Mouse (Mus musculus) forebrain, embryonic 15.5 days (tissue): ENCODE data around the gene Tm4sf1. TPM values are rescaled to one million over a fixed set of nuclear protein-coding genes. Genes with fewer than 3 reads are reported as not detected.

ENCODE experiments used
- ATAC-seq: fragments of 200-750 bp; cut with Nextera tagmentation; replicated peaks from 2 replicates; pipeline ENCODE4 v1.8.0; 2017; ENCODE audit warnings: mild to moderate bottlenecking, moderate TSS enrichment, moderate library complexity
- H3K27ac ChIP-seq: fragments of 300-500 bp; sonication (generic); replicated peaks from 2 replicates; pipeline ENCODE4 v1.5.1; 2015; ENCODE audit warnings: mild to moderate bottlenecking, inconsistent platforms
- H3K27me3 ChIP-seq: fragments of 300-500 bp; sonication (generic); 2 replicates; pipeline ENCODE4 v1.6.1; 2015; ENCODE audit warnings: inconsistent platforms
- H3K36me3 ChIP-seq: fragments of 300-500 bp; sonication (generic); 2 replicates; pipeline ENCODE4 v1.6.1; 2015; ENCODE audit warnings: mild to moderate bottlenecking, inconsistent platforms
- H3K4me1 ChIP-seq: fragments of 300-500 bp; sonication (generic); 2 replicates; pipeline ENCODE4 v1.6.1; 2015; ENCODE audit warnings: inconsistent platforms
- H3K4me2 ChIP-seq: fragments of 300-500 bp; sonication (generic); replicated peaks from 2 replicates; pipeline ENCODE4 v1.6.1; 2015; ENCODE audit warnings: mild to moderate bottlenecking, inconsistent platforms
- H3K4me3 ChIP-seq: fragments of 300-500 bp; sonication (generic); 2 replicates; pipeline ENCODE4 v1.5.1; 2015; ENCODE audit warnings: mild to moderate bottlenecking, inconsistent platforms
- H3K9ac ChIP-seq: fragments of 300-500 bp; sonication (generic); replicated peaks from 2 replicates; pipeline ENCODE4 v1.6.1; 2015; ENCODE audit warnings: mild to moderate bottlenecking, inconsistent platforms
- H3K9me3 ChIP-seq: fragments of 300-500 bp; sonication (generic); 2 replicates; pipeline ENCODE4 v1.6.1; 2016; ENCODE audit warnings: inconsistent platforms
- WGBS: fragments of 180-500 bp; shearing (Covaris S2); methylation state at CpG from one replicate; pipeline ENCODE4 v1.1.7; 2015; ENCODE audit warnings: mixed read lengths; 5-methylcytosine and 5-hydroxymethylcytosine counted together
- polyA plus RNA-seq: library from polyadenylated mRNA; unstranded; fragments of >200 nt; fragmentation: Nextera tagmentation; extraction: Ambion mirVana; gene quantifications from 2 replicates; pipeline ENCODE4 v1.2.1, GENCODE M21; 2015

Tm4sf1 gene
- 12.6 and 15.7 TPM in 2 replicates for polyA plus RNA-seq

GRCm38 (mm10) chr3:57301921-57302539, at the start of gene Tm4sf1:
Tm4sf1 (minus strand) TSS chr3:57301988.
- no peak for ATAC-seq
- Histone ChIP-seq H3K4me3 (no peak within 1 kb of the TSS), H3K4me1 (no peaks in the 10 kb centered on the region), H3K4me2 (no peak within 1 kb of the TSS), H3K9ac (no peak within 1 kb of the TSS), H3K9me3 (no peaks in the 10 kb centered on the region), H3K36me3 (no peaks in the 10 kb centered on the region), H3K27ac (no peak within 1 kb of the TSS), H3K27me3 (no peaks in the 10 kb centered on the region)
- 77% methylated on average over 2 of the region's 2 CpGs for whole genome bisulfite sequencing

GRCm38 (mm10) chr3:57344811-57345210, 43.0 kb upstream of the Tm4sf1 start:
- Histone ChIP-seq H3K36me3 (no peaks in the 10 kb centered on the region), H3K4me3 (no peak overlapping the region), H3K27me3 (no peaks in the 10 kb centered on the region), H3K4me2 (no peak overlapping the region), H3K9me3 (no peaks in the 10 kb centered on the region), H3K9ac (no peak overlapping the region), H3K4me1 (peaks cover 3% of the 10 kb centered on the region; the same call in 1 of the 2 replicates), H3K27ac (no peak overlapping the region)
- no peak for ATAC-seq
- WGBS, result 73% methylated on average over 5 of the region's 5 CpGs

GRCm38 (mm10) chr3:57343837-57344607, 42.2 kb upstream of the Tm4sf1 start:
- Histone ChIP-seq H3K4me2 (no peak overlapping the region), H3K36me3 (no peaks in the 10 kb centered on the region), H3K27ac (no peak overlapping the region), H3K4me1 (peaks cover 3% of the 10 kb centered on the region; the same call in 1 of the 2 replicates), H3K9ac (no peak overlapping the region), H3K4me3 (no peak overlapping the region), H3K9me3 (no peaks in the 10 kb centered on the region), H3K27me3 (no peaks in the 10 kb centered on the region)
- WGBS, result 70% methylated on average over 11 of the region's 11 CpGs
- no peak for ATAC-seq

- Histone ChIP-seq H3K4me3 (no peak overlapping the region), H3K36me3 (no peaks in the 10 kb centered on the region), H3K4me1 (peaks cover 3% of the 10 kb centered on the region; the same call in 1 of the 2 replicates), H3K27ac (no peak overlapping the region), H3K4me2 (no peak overlapping the region), H3K27me3 (no peaks in the 10 kb centered on the region), H3K9ac (no peak overlapping the region), H3K9me3 (no peaks in the 10 kb centered on the region)
- ATAC-seq, result no peak
- WGBS, result 90% methylated on average over 4 of the region's 4 CpGs
These were observed 41.2 kb upstream of the Tm4sf1 start for GRCm38 (mm10) chr3:57342976-57343375.

GRCm38 (mm10) chr3:57341321-57341720, 39.5 kb upstream of the Tm4sf1 start:
- no peak for ATAC-seq
- peaks cover 3% of the 10 kb centered on the region; the same call in 1 of the 2 replicates for H3K4me1 ChIP-seq
- 83% methylated on average over 3 of the region's 3 CpGs for WGBS

GRCm38 (mm10) chr3:57335080-57335815, 33.5 kb upstream of the Tm4sf1 start:
- ATAC-seq, result no peak
- 76% methylated on average over 3 of the region's 3 CpGs for WGBS
- no peak overlapping the region for H3K9ac ChIP-seq

More at GRCm38 (mm10) chr3:57341321-57341720, 39.5 kb upstream of the Tm4sf1 start:
- H3K4me3 ChIP-seq, result no peak overlapping the region
- no peaks in the 10 kb centered on the region for H3K9me3 ChIP-seq
- H3K9ac ChIP-seq, result no peak overlapping the region
- H3K4me2 ChIP-seq, result no peak overlapping the region
- no peak overlapping the region for H3K27ac ChIP-seq
- no peaks in the 10 kb centered on the region for H3K27me3 ChIP-seq
- H3K36me3 ChIP-seq, result no peaks in the 10 kb centered on the region

GRCm38 (mm10) chr3:57327941-57328340, 26.2 kb upstream of the Tm4sf1 start:
- H3K4me3 ChIP-seq, result no peak overlapping the region
- H3K9me3 ChIP-seq, result no peaks in the 10 kb centered on the region
- no peak for ATAC-seq
- H3K9ac ChIP-seq, result no peak overlapping the region
- WGBS, result 90% methylated on average over 6 of the region's 6 CpGs
- H3K36me3 ChIP-seq, result no peaks in the 10 kb centered on the region
- no peaks in the 10 kb centered on the region for H3K4me1 ChIP-seq
- H3K27ac ChIP-seq, result no peak overlapping the region
- H3K4me2 ChIP-seq, result no peak overlapping the region
- H3K27me3 ChIP-seq, result no peaks in the 10 kb centered on the region

More at GRCm38 (mm10) chr3:57335080-57335815, 33.5 kb upstream of the Tm4sf1 start:
- Histone ChIP-seq H3K9me3 (no peaks in the 10 kb centered on the region), H3K27me3 (no peaks in the 10 kb centered on the region), H3K36me3 (no peaks in the 10 kb centered on the region), H3K27ac (no peak overlapping the region), H3K4me3 (no peak overlapping the region), H3K4me2 (no peak overlapping the region), H3K4me1 (no peaks in the 10 kb centered on the region)

GRCm38 (mm10) chr3:57307076-57307475, 5.3 kb upstream of the Tm4sf1 start:
- no peaks in the 10 kb centered on the region for H3K36me3 ChIP-seq
- no peaks in the 10 kb centered on the region for H3K4me1 ChIP-seq
- H3K27ac ChIP-seq, result no peak overlapping the region
- H3K9ac ChIP-seq, result no peak overlapping the region
- WGBS, result 75% methylated on average over 3 of the region's 3 CpGs
- no peaks in the 10 kb centered on the region for H3K9me3 ChIP-seq
- no peak overlapping the region for H3K4me3 ChIP-seq
- no peaks in the 10 kb centered on the region for H3K27me3 ChIP-seq
- no peak overlapping the region for H3K4me2 ChIP-seq
- ATAC-seq, result no peak

- no peak overlapping the region for H3K27ac ChIP-seq
These were observed 3.8 kb upstream of the Tm4sf1 start for GRCm38 (mm10) chr3:57305564-57305963.

GRCm38 (mm10) chr3:57304484-57304883, 2.7 kb upstream of the Tm4sf1 start:
- WGBS, result 59% methylated on average over 5 of the region's 5 CpGs
- Histone ChIP-seq H3K9ac (no peak overlapping the region), H3K4me2 (no peak overlapping the region), H3K36me3 (no peaks in the 10 kb centered on the region), H3K4me3 (no peak overlapping the region), H3K27ac (no peak overlapping the region), H3K9me3 (no peaks in the 10 kb centered on the region), H3K27me3 (no peaks in the 10 kb centered on the region), H3K4me1 (no peaks in the 10 kb centered on the region)
- ATAC-seq, result no peak

More at GRCm38 (mm10) chr3:57305564-57305963, 3.8 kb upstream of the Tm4sf1 start:
- H3K27me3 ChIP-seq, result no peaks in the 10 kb centered on the region
- no peak overlapping the region for H3K9ac ChIP-seq
- H3K4me3 ChIP-seq, result no peak overlapping the region
- H3K9me3 ChIP-seq, result no peaks in the 10 kb centered on the region
- H3K4me1 ChIP-seq, result no peaks in the 10 kb centered on the region
- no peak for ATAC-seq
- 81% methylated on average over 4 of the region's 4 CpGs for WGBS
- no peak overlapping the region for H3K4me2 ChIP-seq
- H3K36me3 ChIP-seq, result no peaks in the 10 kb centered on the region

- Histone ChIP-seq H3K36me3 (no peaks in the 10 kb centered on the region), H3K9me3 (no peaks in the 10 kb centered on the region), H3K9ac (no peak overlapping the region), H3K27me3 (no peaks in the 10 kb centered on the region), H3K4me2 (no peak overlapping the region), H3K4me1 (no peaks in the 10 kb centered on the region), H3K27ac (no peak overlapping the region), H3K4me3 (no peak overlapping the region)
- ATAC-seq, result no peak
- WGBS, result 60% methylated on average over 4 of the region's 4 CpGs
These were observed 2.3 kb upstream of the Tm4sf1 start for GRCm38 (mm10) chr3:57304050-57304449.

GRCm38 (mm10) chr3:57303486-57303885, 1.7 kb upstream of the Tm4sf1 start:
- WGBS, result 74% methylated on average over 3 of the region's 3 CpGs
- Histone ChIP-seq H3K36me3 (no peaks in the 10 kb centered on the region), H3K9ac (no peak overlapping the region), H3K9me3 (no peaks in the 10 kb centered on the region), H3K4me3 (no peak overlapping the region), H3K4me2 (no peak overlapping the region), H3K27ac (no peak overlapping the region), H3K27me3 (no peaks in the 10 kb centered on the region), H3K4me1 (no peaks in the 10 kb centered on the region)
- no peak for ATAC-seq
